Mouse (Mus musculus): ENCODE data around the gene Rapgef2. TPM values are rescaled to one million over a fixed set of nuclear protein-coding genes. Genes with fewer than 3 reads are reported as not detected.

Rapgef2 gene
- polyA plus RNA-seq (2012; rRNA removed) = 14.3 and 17.3 TPM in 2 replicates

- Histone ChIP-seq H3K4me3 (replicated peaks; ENCODE audit: extremely low read depth, low read depth, low read length) (peak within 1 kb of the TSS; percentile 87), H3K4me1 (ENCODE audit: control insufficient read depth, insufficient read depth, low read length) (peaks cover 14% of the 10 kb centered on the region)
- peak; percentile 79 for DNase-seq
- WGBS = under 1% methylated on average over 97 of the region's 97 CpGs
- TF ChIP-seq CTCF (IDR thresholded peaks at IDR 0.05; ENCODE audit: insufficient read depth, low read length) (no peak), POLR2A (IDR thresholded peaks at IDR 0.05; ENCODE audit: borderline replicate concordance, extremely low read depth, low read depth, low read length) (peak; percentile 37; the same call in 1 of the 2 replicates)
Observed at GRCm38 (mm10) chr3:79286376-79287107, at the start of gene Rapgef2. Gene Rapgef2, minus strand, starts transcription at chr3:79286517.

- H3K4me1 ChIP-seq (ENCODE audit: control insufficient read depth, insufficient read depth, low read length) = no peaks in the 10 kb centered on the region
- WGBS = 70% methylated on average over 8 of the region's 8 CpGs
- DNase-seq = no peak
- H3K4me3 ChIP-seq (replicated peaks; ENCODE audit: extremely low read depth, low read depth, low read length) = no peak overlapping the region
- no peak for TF ChIP-seq CTCF (IDR thresholded peaks at IDR 0.05; ENCODE audit: insufficient read depth, low read length)
- TF ChIP-seq POLR2A (IDR thresholded peaks at IDR 0.05; ENCODE audit: borderline replicate concordance, extremely low read depth, low read depth, low read length) = no peak
Observed at GRCm38 (mm10) chr3:79333643-79334200, 47.4 kb upstream of the Rapgef2 start.

- DNase-seq = no peak
- whole genome bisulfite sequencing = 59% methylated on average over 7 of the region's 7 CpGs
- Histone ChIP-seq H3K4me1 (ENCODE audit: control insufficient read depth, insufficient read depth, low read length) (no peaks in the 10 kb centered on the region), H3K4me3 (replicated peaks; ENCODE audit: extremely low read depth, low read depth, low read length) (no peak overlapping the region)
- TF ChIP-seq CTCF (IDR thresholded peaks at IDR 0.05; ENCODE audit: insufficient read depth, low read length) = no peak
- TF ChIP-seq POLR2A (IDR thresholded peaks at IDR 0.05; ENCODE audit: borderline replicate concordance, extremely low read depth, low read depth, low read length) = no peak
Observed at GRCm38 (mm10) chr3:79333051-79333450, 46.7 kb upstream of the Rapgef2 start.

GRCm38 (mm10) chr3:79329691-79330315, 43.5 kb upstream of the Rapgef2 start:
- no peak overlapping the region for H3K4me3 ChIP-seq (replicated peaks; ENCODE audit: extremely low read depth, low read depth, low read length)
- no peaks in the 10 kb centered on the region for H3K4me1 ChIP-seq (ENCODE audit: control insufficient read depth, insufficient read depth, low read length)
- DNase-seq = no peak
- 57% methylated on average over 8 of the region's 8 CpGs for WGBS
- no peak for TF ChIP-seq POLR2A (IDR thresholded peaks at IDR 0.05; ENCODE audit: borderline replicate concordance, extremely low read depth, low read depth, low read length)
- TF ChIP-seq CTCF (IDR thresholded peaks at IDR 0.05; ENCODE audit: insufficient read depth, low read length) = no peak

GRCm38 (mm10) chr3:79324697-79325526, 38.6 kb upstream of the Rapgef2 start:
- WGBS = 40% methylated on average over 10 of the region's 10 CpGs
- TF ChIP-seq CTCF (IDR thresholded peaks at IDR 0.05; ENCODE audit: insufficient read depth, low read length) (no peak), POLR2A (IDR thresholded peaks at IDR 0.05; ENCODE audit: borderline replicate concordance, extremely low read depth, low read depth, low read length) (no peak)
- DNase-seq = no peak
- H3K4me1 ChIP-seq (ENCODE audit: control insufficient read depth, insufficient read depth, low read length) = no peaks in the 10 kb centered on the region
- no peak overlapping the region for H3K4me3 ChIP-seq (replicated peaks; ENCODE audit: extremely low read depth, low read depth, low read length)

- TF ChIP-seq CTCF (IDR thresholded peaks at IDR 0.05; ENCODE audit: insufficient read depth, low read length) (no peak), POLR2A (IDR thresholded peaks at IDR 0.05; ENCODE audit: borderline replicate concordance, extremely low read depth, low read depth, low read length) (no peak)
- Histone ChIP-seq H3K4me3 (replicated peaks; ENCODE audit: extremely low read depth, low read depth, low read length) (no peak overlapping the region), H3K4me1 (ENCODE audit: control insufficient read depth, insufficient read depth, low read length) (no peaks in the 10 kb centered on the region)
- 60% methylated on average over 10 of the region's 10 CpGs for WGBS
- no peak for DNase-seq
Observed at GRCm38 (mm10) chr3:79314006-79314698, 27.8 kb upstream of the Rapgef2 start.

- Histone ChIP-seq H3K4me1 (ENCODE audit: control insufficient read depth, insufficient read depth, low read length) (no peaks in the 10 kb centered on the region), H3K4me3 (replicated peaks; ENCODE audit: extremely low read depth, low read depth, low read length) (no peak overlapping the region)
- TF ChIP-seq POLR2A (IDR thresholded peaks at IDR 0.05; ENCODE audit: borderline replicate concordance, extremely low read depth, low read depth, low read length) (no peak), CTCF (IDR thresholded peaks at IDR 0.05; ENCODE audit: insufficient read depth, low read length) (no peak)
- no peak for DNase-seq
Observed at GRCm38 (mm10) chr3:79311895-79312294, 25.6 kb upstream of the Rapgef2 start.

GRCm38 (mm10) chr3:79310184-79310583, 23.9 kb upstream of the Rapgef2 start:
- TF ChIP-seq POLR2A (IDR thresholded peaks at IDR 0.05; ENCODE audit: borderline replicate concordance, extremely low read depth, low read depth, low read length) = no peak
- no peak for DNase-seq
- Histone ChIP-seq H3K4me3 (replicated peaks; ENCODE audit: extremely low read depth, low read depth, low read length) (no peak overlapping the region), H3K4me1 (ENCODE audit: control insufficient read depth, insufficient read depth, low read length) (no peaks in the 10 kb centered on the region)
- 75% methylated on average over 7 of the region's 7 CpGs for WGBS

- WGBS = 91% methylated on average over 4 of the region's 4 CpGs
- Histone ChIP-seq H3K4me3 (replicated peaks; ENCODE audit: extremely low read depth, low read depth, low read length) (no peak overlapping the region), H3K4me1 (ENCODE audit: control insufficient read depth, insufficient read depth, low read length) (no peaks in the 10 kb centered on the region)
- no peak for TF ChIP-seq POLR2A (IDR thresholded peaks at IDR 0.05; ENCODE audit: borderline replicate concordance, extremely low read depth, low read depth, low read length)
- DNase-seq = no peak
Observed at GRCm38 (mm10) chr3:79308605-79309004, 22.3 kb upstream of the Rapgef2 start.

All from lung, adult 2 months (tissue).